Mouse (Mus musculus) bone marrow macrophage, adult 2 months (primary cell): ENCODE results near the gene Pyroxd2.

Experiments
- CTCF ChIP-seq: IDR thresholded peaks from 2 replicates; pipeline ENCODE4 v1.5.1; 2012; ENCODE audit warnings: low read depth, mild to moderate bottlenecking, low read length, moderate library complexity
- POLR2A ChIP-seq: IDR thresholded peaks from 2 replicates; pipeline ENCODE4 v1.6.1; 2012; ENCODE audit warnings: mild to moderate bottlenecking, low read depth, low read length, borderline replicate concordance

DNA sequence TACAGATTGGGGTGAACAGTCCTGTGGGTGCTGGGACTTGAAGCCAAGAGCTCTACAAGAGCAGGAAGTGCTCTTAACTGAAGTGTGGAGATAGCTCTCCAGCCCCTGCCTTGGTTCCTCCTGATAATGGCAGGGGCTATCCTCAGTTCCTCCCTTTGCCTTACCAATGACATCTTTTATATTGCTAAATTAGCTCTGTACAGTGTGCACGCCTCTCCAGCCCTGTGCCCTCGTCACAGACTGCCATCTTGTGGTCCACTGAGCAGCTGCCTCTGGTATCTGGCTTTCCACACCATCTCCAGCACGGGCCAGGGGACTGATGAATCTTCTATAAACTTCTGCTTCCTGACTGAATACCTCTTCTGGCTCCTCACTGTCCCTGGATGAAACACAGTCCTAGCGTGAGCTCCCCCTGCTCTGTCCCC is 8.4 kb downstream of the Pyroxd2 start:
- TF ChIP-seq CTCF = peak; percentile 80
- no peak for TF ChIP-seq POLR2A
